Mouse (Mus musculus) layer of hippocampus, adult 2 months (tissue): ENCODE data around the gene Zfp275. TPM values are rescaled to one million over a fixed set of nuclear protein-coding genes. Genes with fewer than 3 reads are reported as not detected.
"Not testable (repeated sequence)": the region's sequence is repeated elsewhere in the genome, so short reads cannot be mapped to it uniquely, and the experiment has no call there.

Experiments
- DNase-seq, 2 experiments: peaks; one replicate each; pipeline ENCODE4 v3.0.0; 2022; ENCODE audit warnings: low spot score in 2 of 2
- H3K27ac ChIP-seq: fragments of 200-600 bp; 2 replicates; pipeline ENCODE4 v1.8.1; 2022
- H3K4me3 ChIP-seq: fragments of 200-600 bp; 2 replicates; pipeline ENCODE4 v1.8.1; 2022; ENCODE audit warnings: mild to moderate bottlenecking
- CTCF ChIP-seq: fragments of 200-600 bp; conservative IDR thresholded peaks from 2 replicates; pipeline ENCODE4 v1.8.1; 2022; ENCODE audit warnings: antibody characterized with exemption, mild to moderate bottlenecking, moderate library complexity
- total RNA-seq, 2 experiments: library from RNA; stranded (reverse); gene quantifications; 2 replicates each; pipeline ENCODE4 v1.2.3; 2021

The Zfp275 gene
- total RNA-seq, 2 experiments from 2014 or later, result 11.0 to 11.9 TPM

DNA sequence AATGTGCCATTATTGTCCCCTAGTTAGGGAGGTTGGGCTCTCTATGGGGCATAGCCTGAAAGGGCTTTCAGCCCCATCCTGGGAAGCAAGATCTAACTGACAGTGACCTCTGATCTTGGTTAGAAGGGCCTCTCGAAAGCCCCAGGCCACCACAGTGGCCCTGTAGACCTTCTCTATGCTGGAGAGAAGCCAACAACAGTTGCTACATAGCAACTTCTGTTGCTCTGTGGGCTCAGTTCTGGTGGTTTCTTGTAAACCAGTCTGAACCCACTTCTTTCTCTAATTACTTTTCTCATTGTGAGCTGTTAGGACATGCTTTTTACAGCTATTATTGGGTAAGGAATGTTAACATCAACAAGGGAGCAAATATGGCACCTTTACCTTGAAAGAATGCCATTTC is 14.3 kb downstream of the Zfp275 start:
- Histone ChIP-seq H3K27ac (no peak overlapping the region), H3K4me3 (no peak overlapping the region)
- no peak for DNase-seq
- TF ChIP-seq CTCF, result no peak

DNA sequence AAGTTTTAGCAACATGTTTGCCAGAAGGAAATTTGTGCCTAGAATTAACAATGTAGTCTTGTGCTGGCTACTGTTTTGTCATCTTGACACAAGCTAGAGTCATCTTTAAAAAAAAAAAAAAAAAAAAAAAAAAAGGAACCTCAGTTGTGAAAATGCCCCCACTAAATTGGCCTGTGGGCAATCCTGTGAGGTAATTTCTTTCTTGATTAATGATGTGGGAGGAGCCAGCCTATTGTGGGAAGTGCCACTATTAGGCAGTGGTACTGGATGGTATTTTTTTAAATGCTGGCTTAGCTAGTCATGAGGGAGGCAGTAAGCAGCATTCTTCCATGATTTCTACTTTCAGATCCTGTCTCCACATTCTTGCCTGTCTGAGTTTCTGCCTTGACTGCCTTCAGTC is 20.9 kb downstream of the Zfp275 start:
- no peak for DNase-seq
- H3K4me3 ChIP-seq, result no peak overlapping the region
- TF ChIP-seq CTCF, result no peak
- H3K27ac ChIP-seq, result no peak overlapping the region

DNA sequence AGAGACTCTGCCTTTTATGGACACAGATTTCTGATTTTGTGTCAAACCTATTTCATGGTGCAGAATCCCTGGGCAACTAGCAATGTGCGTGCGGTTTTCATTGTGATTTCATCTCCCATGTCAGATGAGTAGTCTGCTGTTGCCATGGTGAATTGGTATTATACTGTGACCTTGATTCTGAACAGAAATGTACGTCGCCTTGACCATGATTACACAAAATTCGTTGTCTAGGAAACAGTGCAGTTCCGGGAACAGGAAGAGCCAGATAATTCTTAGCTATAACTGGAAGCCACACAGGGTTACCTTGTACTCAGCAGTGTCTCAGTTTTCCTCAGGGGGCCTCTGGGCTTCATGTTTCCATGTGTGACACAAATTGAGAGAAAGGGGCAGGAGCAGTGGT is 42.0 kb downstream of the Zfp275 start:
- Histone ChIP-seq H3K27ac (peak overlapping the region; percentile 7; the same call in 1 of the 2 replicates), H3K4me3 (no peak overlapping the region)
- DNase-seq, result peak in 1 of 2 experiments; percentile 10
- TF ChIP-seq CTCF, result no peak

DNA sequence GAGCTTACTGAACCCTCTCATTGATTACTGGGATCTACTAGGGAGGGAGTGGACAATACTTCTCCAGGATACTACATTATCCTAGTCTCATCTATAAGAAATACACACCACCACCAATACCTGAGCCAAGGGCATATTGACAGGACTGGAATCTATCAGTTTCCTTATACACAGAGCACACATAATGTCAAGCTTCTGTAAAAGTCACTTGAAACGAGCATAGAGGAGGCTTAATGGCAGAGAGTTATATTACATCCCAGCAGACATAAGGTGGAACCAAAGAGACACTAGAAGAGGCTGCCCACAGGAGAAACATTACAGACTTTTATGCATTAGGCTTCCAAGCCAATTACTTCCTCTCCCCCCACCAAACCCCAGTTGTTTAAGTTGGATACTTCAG is 42.5 kb downstream of the Zfp275 start:
- TF ChIP-seq CTCF, result no peak
- DNase-seq, result no peak
- no peak overlapping the region for H3K4me3 ChIP-seq
- H3K27ac ChIP-seq, result no peak overlapping the region

DNA sequence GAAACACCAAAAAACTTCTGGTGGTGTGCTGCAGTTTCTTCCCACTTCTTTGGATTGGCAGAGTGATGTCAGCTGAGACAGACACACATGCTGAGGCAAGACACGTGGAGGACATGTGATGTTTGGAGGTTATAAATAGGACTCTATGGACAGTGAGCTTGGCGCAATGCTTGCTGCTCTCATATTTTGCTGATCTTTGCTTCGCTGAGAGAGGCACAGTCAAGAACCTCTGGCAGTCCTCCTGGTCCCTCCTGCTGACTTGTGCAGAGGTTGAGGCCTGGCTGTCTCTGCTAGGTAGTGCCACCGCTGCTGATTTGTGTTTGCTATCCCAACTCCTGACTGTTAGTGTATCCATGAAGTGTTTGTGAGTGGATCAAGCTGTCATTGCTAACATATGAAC is 49.1 kb downstream of the Zfp275 start:
- no peak overlapping the region for H3K27ac ChIP-seq
- DNase-seq, result no peak
- no peak for TF ChIP-seq CTCF

DNA sequence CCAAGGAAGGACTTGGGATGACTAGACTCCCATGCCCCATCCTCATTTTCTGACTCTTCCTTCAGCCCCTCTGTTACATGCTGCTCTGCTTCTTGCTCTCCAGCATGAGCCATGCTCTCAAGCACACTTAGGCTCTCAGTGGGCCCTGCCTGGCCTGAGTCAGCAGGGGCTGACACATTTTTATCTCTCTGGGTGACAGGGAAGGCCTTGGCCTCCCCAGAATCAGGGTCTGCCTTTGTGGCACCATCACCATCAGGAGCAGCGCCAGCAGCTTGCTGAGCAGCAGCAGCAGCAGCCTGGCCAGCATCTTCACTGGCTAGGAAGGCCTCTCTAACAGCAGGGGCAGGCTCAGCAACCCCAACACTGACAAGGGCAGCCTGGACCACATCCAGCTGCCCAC is 54.0 kb downstream of the Zfp275 start:
- Histone ChIP-seq H3K27ac (no peak overlapping the region), H3K4me3 (no peak overlapping the region)
- DNase-seq, result no peak
- no peak for TF ChIP-seq CTCF

More for the DNA sequence above, 49.1 kb downstream of the Zfp275 start:
- no peak overlapping the region for H3K4me3 ChIP-seq

DNA sequence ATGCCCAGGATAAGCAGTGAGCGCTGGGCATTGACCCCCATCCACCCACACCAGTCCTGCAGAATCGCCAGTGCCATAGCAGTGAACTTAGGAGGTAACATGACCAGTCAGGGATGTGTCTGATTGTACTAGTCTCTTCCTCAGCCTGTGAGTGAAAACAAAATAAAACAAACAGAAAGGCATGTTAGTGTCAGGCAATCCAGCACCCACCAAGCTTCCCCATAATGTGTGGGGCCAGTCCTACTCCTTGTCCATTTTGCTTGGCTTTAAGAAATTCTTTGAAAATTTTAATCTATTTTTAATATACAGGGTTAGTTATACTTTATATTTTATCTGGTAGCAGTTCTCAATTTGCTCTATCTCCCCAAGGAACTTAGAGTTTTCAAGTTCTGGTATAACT is 56.2 kb downstream of the Zfp275 start, which contains the start of gene Gm18336:
Gene Gm18336, minus strand, starts transcription at position 101 of the 400 bp plus-strand sequence.
- DNase-seq, H3K27ac ChIP-seq: not testable (repeated sequence)

DNA sequence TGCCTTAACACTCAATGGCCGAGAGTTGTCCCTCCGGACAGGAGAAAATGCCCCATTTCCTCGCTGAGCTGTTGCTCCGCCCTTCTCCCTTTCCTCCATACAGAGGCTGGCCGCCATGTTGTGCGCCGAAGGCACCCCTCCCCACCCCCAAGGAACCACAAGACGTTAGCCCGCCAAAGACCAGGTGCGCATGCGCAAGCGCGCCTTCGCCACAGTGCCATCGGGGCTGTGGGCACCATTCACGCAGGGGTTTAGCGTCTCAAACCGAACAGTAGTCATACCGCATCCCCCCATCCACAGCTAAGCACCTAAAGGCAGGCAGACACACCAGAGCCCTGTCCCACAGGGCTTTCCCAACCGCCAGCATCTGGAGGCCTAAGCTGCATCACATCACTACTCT is 58.5 kb downstream of the Zfp275 start:
- no peak for TF ChIP-seq CTCF
- no peak overlapping the region for H3K4me3 ChIP-seq

More for the DNA sequence above, 56.2 kb downstream of the Zfp275 start, which contains the start of gene Gm18336:
- H3K4me3 ChIP-seq, result not testable (repeated sequence)

DNA sequence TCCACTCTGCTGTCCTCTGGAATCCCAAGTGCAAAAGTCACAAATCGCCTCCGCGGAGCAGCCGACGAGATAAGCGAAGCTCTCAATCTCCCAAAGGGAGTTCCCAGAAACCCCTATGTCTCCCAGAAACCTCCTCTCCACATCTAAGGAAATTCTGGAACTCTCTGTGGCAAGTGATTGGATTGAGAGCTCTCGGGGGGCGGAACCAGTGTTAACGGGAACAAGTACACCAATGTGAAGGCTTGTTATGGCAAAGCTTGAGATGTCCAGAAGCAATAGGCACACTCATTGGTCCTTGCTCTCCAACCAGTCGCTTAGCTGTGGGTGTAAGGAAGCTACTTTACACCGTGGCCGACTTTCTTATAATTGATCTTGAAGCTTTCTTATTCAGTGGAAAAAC is 59.2 kb downstream of the Zfp275 start:
- TF ChIP-seq CTCF, result no peak

More for the DNA sequence above, 58.5 kb downstream of the Zfp275 start:
- no peak for DNase-seq
- no peak overlapping the region for H3K27ac ChIP-seq

More for the DNA sequence above, 59.2 kb downstream of the Zfp275 start:
- Histone ChIP-seq H3K4me3 (no peak overlapping the region), H3K27ac (no peak overlapping the region)
- DNase-seq, result no peak

Other genes starting within 250 kb of the Zfp275 start
- gene Xlr3a, start 245.5 kb upstream of the Zfp275 start, total RNA-seq, result 1 to 10 TPM in 1 of 2 experiments, not detected in 1; 1.7 TPM
- 1 to 10 TPM; 2.9 to 3.1 TPM for gene Gm14685, start 225.6 kb upstream of the Zfp275 start, total RNA-seq
- not detected for gene Xlr5b, start 193.8 kb upstream of the Zfp275 start, total RNA-seq
- gene DXBay18, start 193.2 kb upstream of the Zfp275 start, total RNA-seq, result under 1 TPM in 1 of 2 experiments, not detected in 1; 0.91 TPM
- gene Spin2d, start 165.6 kb upstream of the Zfp275 start, total RNA-seq, result not detected
- gene Xlr3b, start 150.4 kb upstream of the Zfp275 start, total RNA-seq, result 1 to 10 TPM in 1 of 2 experiments, under 1 TPM in 1; 0.15 to 1.7 TPM
- gene Xlr4b, start 128.3 kb upstream of the Zfp275 start, total RNA-seq, result not detected
- gene F8a, start 114.3 kb upstream of the Zfp275 start, total RNA-seq, result 10 to 100 TPM; 12.9 to 14.0 TPM
- not detected for gene Xlr4c, start 99.5 kb upstream of the Zfp275 start, total RNA-seq
- gene Xlr3c, start 77.2 kb upstream of the Zfp275 start, total RNA-seq, result not detected
- not detected for gene Xlr5a, start 49.6 kb upstream of the Zfp275 start, total RNA-seq
- not detected for gene Xlr5c, start 49.6 kb upstream of the Zfp275 start, total RNA-seq
- not detected for gene Gm45015, start 5.8 kb upstream of the Zfp275 start, total RNA-seq
- gene Gm18336, start 56.1 kb downstream of the Zfp275 start, total RNA-seq, result not detected
- 1 to 10 TPM; 2.8 TPM for gene Zfp92, start 68.5 kb downstream of the Zfp275 start, total RNA-seq
- gene Trex2, start 92.7 kb downstream of the Zfp275 start, total RNA-seq, result not detected
- gene Haus7, start 116.4 kb downstream of the Zfp275 start, total RNA-seq, result 10 to 100 TPM in 1 of 2 experiments, 1 to 10 TPM in 1; 8.1 to 11.1 TPM
- 10 to 100 TPM; 15.9 to 19.3 TPM for gene Bgn, start 141.0 kb downstream of the Zfp275 start, total RNA-seq
- 100 to 1,000 TPM; 156 to 158 TPM for gene Atp2b3, start 160.5 kb downstream of the Zfp275 start, total RNA-seq